Mouse (Mus musculus) skeletal muscle tissue, adult 2 months (tissue): ENCODE data around the gene Actn1.

ENCODE experiments used
- DNase-seq: peaks from one replicate; pipeline ENCODE4 v3.0.0-alpha.2; 2012; ENCODE audit warnings: low read depth, low spot score

Gene Actn1

DNA sequence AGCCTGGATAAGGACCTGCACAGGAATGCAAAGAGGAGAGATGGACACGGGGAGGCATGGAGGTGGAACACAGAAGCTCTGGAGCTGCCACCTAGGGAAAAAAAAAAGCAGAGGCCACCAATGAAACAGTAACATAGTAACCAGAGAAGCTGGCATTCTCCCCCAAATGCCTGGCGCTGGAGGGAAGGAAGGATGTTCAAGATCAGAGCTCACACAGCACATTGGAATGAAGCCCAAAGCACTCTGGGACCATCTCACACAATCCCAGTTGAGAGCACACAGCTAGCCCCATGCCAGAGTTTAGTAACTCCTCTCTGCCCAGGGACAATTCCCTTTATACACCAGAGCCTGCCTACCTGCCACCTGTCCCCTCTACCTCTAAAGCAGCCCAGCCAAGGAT lies 34.1 kb downstream of the Actn1 start:
- DNase-seq: no peak

DNA sequence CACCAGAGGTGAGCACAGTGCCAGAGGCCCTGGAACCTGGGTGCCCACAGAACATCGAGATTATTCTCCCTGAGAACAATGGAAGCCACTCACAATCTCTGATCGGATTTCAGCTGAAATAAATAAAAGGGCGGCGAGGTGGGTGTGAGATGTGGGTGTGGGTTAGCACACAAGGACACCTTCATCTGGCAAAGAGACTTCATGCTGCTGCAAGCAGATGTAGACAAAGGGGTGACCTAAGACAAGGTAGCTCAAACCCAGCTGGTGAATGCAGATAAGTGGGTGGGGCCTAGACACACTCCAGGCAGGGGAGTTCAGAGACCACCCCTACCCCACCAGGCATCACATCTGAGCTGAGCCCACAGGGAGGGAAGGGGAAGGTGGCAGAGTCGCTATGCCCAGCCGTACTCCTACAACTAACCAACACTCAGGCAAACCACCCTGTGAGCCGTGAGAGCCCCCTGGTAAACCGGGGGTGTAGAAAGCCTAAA lies 35.9 kb downstream of the Actn1 start:
- no peak for DNase-seq

GRCm38 (mm10) chr12:80223511-80223910 lies 36.7 kb downstream of the Actn1 start:
- DNase-seq: peak; percentile 49

- DNase-seq: no peak
Measured at GRCm38 (mm10) chr12:80222473-80222872, 37.7 kb downstream of the Actn1 start.

DNA sequence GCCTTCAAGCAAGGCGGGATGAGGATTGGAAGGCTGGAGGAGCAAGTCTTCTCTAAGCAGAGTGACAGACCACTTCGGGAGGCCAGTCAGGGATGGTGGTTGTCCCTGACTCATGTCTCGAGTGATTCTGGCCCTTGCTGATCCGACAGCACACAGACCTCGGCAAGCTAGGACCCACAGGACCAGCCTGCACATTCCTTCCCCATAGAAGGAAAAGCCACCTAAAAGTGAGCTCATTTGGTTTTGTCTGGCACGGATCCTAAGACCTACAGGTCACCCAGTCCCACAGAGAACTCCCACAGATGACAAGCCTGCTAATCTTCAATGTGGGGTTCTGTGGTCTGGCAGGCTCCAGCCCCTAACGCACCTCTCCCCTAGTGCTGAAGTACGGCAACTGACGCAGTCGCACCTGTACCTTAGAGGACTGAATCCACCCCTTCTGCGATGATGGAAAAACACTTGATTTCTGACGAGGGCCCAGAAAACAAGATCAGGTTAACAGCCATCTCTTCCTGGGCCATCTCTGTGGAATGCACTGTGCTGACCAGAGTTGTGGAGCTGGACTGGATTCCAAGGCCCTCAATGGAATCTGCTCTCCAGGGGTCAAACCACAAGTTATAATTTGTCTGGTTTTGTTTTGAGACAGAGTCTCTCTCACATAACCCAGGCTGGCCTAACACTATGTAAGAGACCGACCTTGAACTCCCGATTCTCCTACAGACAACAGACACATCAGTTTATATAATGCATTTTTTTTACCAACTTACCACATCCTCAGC lies 39.7 kb downstream of the Actn1 start:
- DNase-seq: no peak

GRCm38 (mm10) chr12:80218784-80219183 lies 41.4 kb downstream of the Actn1 start:
- no peak for DNase-seq

GRCm38 (mm10) chr12:80218045-80218611 lies 42.0 kb downstream of the Actn1 start:
- DNase-seq: no peak

GRCm38 (mm10) chr12:80217049-80217448 lies 43.1 kb downstream of the Actn1 start:
- no peak for DNase-seq

DNA sequence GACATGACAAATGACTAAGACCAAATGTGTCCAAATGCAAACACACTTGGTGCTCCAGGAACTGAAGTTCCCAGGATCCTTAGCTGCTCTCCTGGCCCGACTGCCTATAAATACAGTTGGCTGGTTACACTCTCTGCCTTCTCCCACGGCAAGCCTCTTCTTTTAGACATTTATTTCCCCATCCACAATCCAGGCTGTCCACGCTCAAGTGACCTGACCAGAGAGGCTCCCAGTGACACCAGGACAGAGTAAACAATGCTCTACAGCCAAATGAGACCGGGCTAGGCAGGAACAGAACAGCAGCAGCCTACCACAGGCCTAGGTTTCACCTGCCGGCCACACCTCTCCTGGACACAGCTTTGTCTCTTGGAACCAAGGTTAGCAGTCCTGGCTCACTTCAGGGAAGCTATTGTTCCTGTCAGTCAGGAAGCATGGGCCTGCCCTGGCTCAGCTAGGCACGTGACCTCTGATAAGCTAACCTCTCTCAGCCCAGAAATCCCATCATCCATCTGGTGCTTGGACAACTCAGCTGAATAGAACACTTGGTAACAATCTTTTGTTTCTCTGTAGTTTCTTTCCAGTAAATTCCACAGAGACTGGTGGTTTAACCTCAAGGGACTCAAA lies 43.8 kb downstream of the Actn1 start:
- no peak for DNase-seq

- DNase-seq: no peak
Measured at GRCm38 (mm10) chr12:80213810-80214209, 46.4 kb downstream of the Actn1 start.

GRCm38 (mm10) chr12:80213263-80213662 lies 46.9 kb downstream of the Actn1 start:
- DNase-seq: no peak

DNA sequence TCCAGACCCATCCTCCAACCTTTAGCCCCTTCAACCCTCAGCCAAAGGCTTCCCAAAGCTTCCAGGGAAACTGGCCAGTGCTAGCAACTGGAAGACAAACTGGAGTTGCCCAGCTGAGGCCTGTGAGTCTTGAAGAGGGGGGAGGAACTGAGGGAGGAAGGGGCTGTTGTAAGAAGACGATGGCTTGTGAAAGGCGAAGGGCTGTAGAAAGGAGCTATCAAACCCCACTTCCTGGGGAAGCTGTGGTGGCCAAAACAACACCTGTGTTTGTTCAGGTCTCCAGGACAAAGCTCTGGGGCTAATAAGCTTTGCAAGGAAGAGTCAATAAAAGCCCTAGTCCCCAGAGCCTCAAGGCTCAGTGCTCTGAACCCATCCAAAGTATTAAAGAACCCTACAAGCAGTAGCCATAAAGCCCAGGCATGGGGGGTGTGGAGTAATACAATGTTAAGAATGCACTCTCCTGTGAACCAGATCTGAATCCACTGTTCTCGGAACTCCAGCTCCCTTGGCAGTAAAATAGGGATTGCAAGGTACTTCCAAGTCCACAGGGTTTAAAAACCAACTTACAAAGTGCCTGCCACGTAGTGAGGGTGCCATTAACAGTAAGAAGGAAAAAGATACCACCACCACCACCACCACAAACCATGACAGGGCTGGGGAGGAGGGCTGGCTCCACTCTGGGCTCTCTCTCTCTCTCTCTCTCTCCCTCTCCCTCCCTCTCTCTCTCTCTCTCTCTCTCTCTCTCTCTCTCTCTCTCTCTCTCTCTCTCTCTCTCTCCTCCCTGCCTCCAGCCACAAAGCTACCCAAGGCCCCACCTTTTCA lies 49.2 kb downstream of the Actn1 start:
- no peak for DNase-seq

DNA sequence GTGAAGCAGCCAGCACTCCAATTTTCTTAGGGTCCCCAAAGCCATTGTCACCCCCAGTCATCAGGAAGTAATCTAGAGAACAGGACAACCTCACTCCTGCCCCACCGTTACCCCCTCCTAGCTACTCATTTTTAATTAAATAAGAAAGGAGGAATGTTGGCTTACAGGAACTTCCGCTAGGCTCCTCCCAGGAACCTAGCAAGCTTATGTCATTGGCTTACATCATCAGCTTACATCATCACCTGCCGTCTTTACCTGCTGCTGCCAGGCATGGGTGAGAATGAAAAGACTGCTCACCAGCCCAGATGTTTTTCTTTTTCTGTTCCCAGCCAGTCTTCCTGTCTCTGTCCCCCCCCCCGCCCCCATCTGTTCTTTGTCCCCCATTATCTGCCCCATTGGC lies 50.3 kb downstream of the Actn1 start:
- DNase-seq: no peak

DNA sequence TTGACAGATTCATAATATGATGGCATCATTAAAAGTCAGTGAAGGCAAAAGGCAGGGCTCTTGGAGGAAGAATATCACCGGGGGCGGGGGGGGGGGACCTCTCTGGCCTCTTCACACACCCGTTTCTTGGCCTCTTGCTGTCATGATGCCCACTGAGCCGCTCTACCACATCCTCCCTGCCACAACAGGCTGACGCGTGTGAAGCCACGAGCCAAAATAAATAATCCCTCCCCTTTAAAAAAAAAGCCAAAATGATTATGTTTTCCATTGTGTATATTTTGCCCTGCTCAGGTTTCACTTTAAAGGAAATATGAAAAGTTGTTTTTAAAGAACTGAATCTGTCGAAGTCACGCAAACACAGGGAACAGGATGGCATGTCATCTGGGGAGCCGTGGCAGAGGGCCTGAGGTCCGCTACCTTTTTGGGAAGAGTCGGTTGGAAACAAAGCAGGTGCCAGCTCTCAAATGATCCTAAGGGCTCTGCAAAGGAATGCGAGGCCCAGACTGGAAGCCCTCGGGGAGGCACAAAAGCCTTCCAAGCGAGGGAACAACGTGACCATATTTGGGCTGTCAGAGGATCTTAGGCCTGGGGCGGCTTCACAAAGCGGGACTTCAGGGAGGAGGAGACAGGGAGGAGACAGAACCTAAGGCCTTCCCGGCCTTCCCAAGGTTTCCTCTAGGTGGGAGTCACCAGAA lies 51.9 kb downstream of the Actn1 start:
- no peak for DNase-seq

GRCm38 (mm10) chr12:80203284-80203683 lies 56.9 kb downstream of the Actn1 start:
- no peak for DNase-seq

DNA sequence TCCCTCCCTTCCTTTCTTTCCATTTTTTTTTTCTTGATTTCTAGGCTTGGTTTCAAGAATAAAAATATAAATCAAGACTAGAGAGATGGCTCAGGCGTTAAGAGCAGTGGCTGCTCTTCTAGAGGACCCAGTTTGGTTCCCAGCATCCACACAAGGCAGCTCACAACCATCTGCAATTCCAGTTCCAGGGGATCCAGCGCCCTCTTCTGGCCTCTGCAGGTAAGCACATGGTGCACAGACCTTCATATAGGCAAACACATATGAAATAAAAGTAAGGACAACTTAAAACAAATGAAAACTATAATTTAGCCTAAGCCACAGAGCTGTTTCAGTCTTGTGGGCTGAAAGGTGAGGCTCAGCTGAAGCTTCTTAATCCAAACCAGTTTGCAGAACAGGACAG lies 60.4 kb downstream of the Actn1 start:
- DNase-seq: no peak

GRCm38 (mm10) chr12:80198487-80198886 lies 61.7 kb downstream of the Actn1 start:
- peak; percentile 44 for DNase-seq

- DNase-seq: peak; percentile 30
Measured at GRCm38 (mm10) chr12:80197343-80197742, 62.8 kb downstream of the Actn1 start.

GRCm38 (mm10) chr12:80191806-80192205 lies 68.4 kb downstream of the Actn1 start:
- no peak for DNase-seq

DNA sequence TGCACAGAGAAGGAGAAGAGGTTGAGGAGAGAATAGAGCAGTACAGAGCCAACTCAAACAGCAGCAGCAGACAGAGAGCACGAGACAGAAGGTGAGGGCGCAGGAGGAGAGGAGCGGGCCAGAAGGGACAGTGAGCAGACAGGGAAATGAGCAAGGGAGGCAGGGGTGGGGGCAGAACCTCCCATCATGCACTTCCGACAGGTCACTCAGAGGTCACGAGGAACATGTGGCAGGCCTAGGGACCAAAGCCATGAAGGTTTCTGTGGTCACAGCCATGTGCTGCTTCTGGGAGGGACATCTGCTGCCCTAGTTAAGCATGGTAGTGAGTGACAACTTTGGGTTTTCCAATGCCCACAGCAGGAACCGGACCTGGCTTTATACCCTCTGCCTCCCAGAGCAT lies 68.8 kb downstream of the Actn1 start:
- no peak for DNase-seq

DNA sequence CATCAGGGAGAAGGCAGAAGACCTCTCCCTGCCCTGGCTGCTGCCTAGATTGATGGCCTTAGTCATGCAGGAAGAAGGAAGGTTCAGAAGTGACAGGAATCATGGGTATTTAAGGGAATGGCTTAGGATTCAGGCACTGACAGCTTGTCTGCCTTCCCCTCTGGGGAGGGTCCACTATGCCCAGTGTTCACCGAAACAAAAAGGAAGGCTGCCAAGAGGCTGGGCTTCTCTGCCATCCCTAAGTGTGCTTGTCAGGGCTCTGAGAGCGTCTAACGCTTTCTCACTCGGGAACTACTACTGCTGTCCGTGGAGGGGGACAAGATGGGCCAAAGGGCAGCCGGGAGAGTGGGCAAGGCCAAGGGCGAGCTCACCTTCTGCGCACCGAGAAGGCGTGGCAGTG lies 69.3 kb downstream of the Actn1 start:
- no peak for DNase-seq
